Mouse (Mus musculus): Measurements from ENCODE around the gene Itpkb. TPM values are rescaled to one million over a fixed set of nuclear protein-coding genes. Genes with fewer than 3 reads are reported as not detected.

Itpkb gene
- total and polyA plus RNA-seq, 3 experiments: 4.2 to 14.4 (median 10.6) TPM

DNA sequence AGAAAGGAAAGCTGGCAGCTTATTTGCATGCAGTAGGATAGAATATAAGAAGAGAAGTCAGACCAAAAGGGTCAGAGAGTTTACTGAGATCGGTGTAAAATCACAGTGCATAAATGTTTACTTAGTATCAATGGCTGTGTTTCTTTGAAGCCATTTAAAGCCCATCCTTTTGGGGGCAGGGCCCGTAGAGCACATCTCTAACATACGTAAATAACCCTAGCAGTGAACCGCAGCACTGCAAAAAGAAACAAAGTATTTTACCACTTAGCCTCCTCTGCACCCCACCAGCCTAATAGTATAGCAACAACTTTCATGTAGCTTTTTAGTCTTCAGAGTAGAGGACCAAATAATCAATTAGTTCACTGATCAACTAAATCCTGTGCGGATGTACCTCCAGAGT, 67.4 kb downstream of the Itpkb start:
- Histone ChIP-seq H3K27me3 (replicated peaks) (no peaks in the 10 kb centered on the region), H3K27ac (ENCODE audit: insufficient read depth, low read depth) (no peak overlapping the region), H3K9ac (ENCODE audit: insufficient read depth, low read depth) (no peak overlapping the region), H3K36me3 (replicated peaks in 1 of 2; ENCODE audit: control insufficient read depth in 1 of 2, insufficient read depth in 1 of 2, low read length in 1 of 2) (peaks cover 3 to 21% of the 10 kb centered on the region in 2 experiments), H3K4me2 (ENCODE audit: insufficient read depth, low read depth, poor library complexity, severe bottlenecking) (no peak overlapping the region), H3K4me1 (ENCODE audit: control insufficient read depth in 1 of 2, insufficient read depth in 2 of 2) (peaks cover 23 to 100% of the 10 kb centered on the region in 2 experiments), H3K4me3 (replicated peaks in 1 of 3; ENCODE audit: low read depth in 2 of 3, low read length in 2 of 3, poor library complexity in 1 of 3) (no peak overlapping the region), H3K79me2 (replicated peaks; ENCODE audit: control insufficient read depth, extremely low read depth, insufficient read depth, poor library complexity, severe bottlenecking) (no peaks in the 10 kb centered on the region; the same call in 1 of the 2 replicates), H3K9me3 (replicated peaks; ENCODE audit: low read length) (no peaks in the 10 kb centered on the region)
- in situ Hi-C loops (cut with MboI; ENCODE audit: low pct_ligation_motif_present, low pct_unique_long_range_greater_than_20kb, low sequenced_read_pairs): no loop called here
- TF ChIP-seq CHD1 (IDR thresholded peaks at IDR 0.05; ENCODE audit: low read depth, low read length) (no peak), E2F4 (IDR thresholded peaks at IDR 0.05; ENCODE audit: insufficient replicate concordance, low read depth, low read length) (no peak), ZNF384 (IDR thresholded peaks at IDR 0.05; ENCODE audit: low read depth, low read length) (no peak), ETS1 (conservative IDR thresholded peaks at IDR 0.05; ENCODE audit: low read depth, low read length) (no peak), NRF1 (IDR thresholded peaks at IDR 0.05; ENCODE audit: low read depth, low read length) (no peak), ZKSCAN1 (IDR thresholded peaks at IDR 0.05; ENCODE audit: borderline replicate concordance, low read depth, low read length) (no peak), IRF4 (IDR thresholded peaks at IDR 0.05; ENCODE audit: low read depth, low read length) (no peak), USF1 (IDR thresholded peaks at IDR 0.05; ENCODE audit: low read depth, low read length) (no peak), SMC3 (IDR thresholded peaks at IDR 0.05; ENCODE audit: low read depth, low read length) (no peak), MAZ (IDR thresholded peaks at IDR 0.05; ENCODE audit: low read depth, low read length) (no peak), ZC3H11A (IDR thresholded peaks at IDR 0.05; ENCODE audit: low read depth, low read length) (no peak), GABPA (IDR thresholded peaks at IDR 0.05; ENCODE audit: insufficient replicate concordance, low read depth, low read length) (no peak), RCOR1 (conservative IDR thresholded peaks at IDR 0.05; ENCODE audit: low read depth, low read length) (no peak), TCF12 (IDR thresholded peaks at IDR 0.05; ENCODE audit: low read depth, low read length) (no peak), NELFE (IDR thresholded peaks at IDR 0.05; ENCODE audit: low read depth, low read length) (no peak), RAD21 (IDR thresholded peaks at IDR 0.05; ENCODE audit: low read depth, low read length) (no peak), HCFC1 (IDR thresholded peaks at IDR 0.05; ENCODE audit: low read depth, low read length) (no peak), SIN3A (IDR thresholded peaks at IDR 0.05; ENCODE audit: low read length) (no peak), POLR2A (IDR thresholded peaks at IDR 0.05; ENCODE audit: low read depth, low read length) (no peak)
- dilution Hi-C loops (cut with MboI; ENCODE audit: extremely low pct_ligation_motif_present, extremely low pct_unique_long_range_greater_than_20kb, low sequenced_read_pairs): no loop called here
- no peak for DNase-seq (ENCODE audit: extremely low read depth)

DNA sequence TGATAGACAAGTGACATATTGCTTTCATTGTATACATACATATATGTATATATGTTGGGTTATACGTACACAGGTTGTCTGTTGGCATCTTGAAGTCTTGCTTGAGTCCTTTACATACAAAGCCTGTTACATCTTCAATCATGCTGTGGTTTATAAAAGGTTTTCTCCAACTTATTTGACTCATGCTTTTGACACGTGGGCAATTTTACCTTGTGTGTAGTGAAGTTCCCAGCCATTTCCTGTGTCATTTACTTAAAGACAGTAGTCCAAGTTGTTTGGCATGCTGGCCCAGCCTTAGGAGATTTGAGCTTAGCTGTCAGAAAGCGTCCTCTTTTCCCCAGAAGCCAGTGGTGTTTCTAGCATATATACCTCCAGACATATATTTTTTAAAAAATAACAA, 68.2 kb downstream of the Itpkb start:
- Histone ChIP-seq H3K79me2 (replicated peaks; ENCODE audit: control insufficient read depth, extremely low read depth, insufficient read depth, poor library complexity, severe bottlenecking) (no peaks in the 10 kb centered on the region; the same call in 1 of the 2 replicates), H3K36me3 (replicated peaks in 1 of 2; ENCODE audit: control insufficient read depth in 1 of 2, insufficient read depth in 1 of 2, low read length in 1 of 2) (peaks cover 3 to 21% of the 10 kb centered on the region in 2 experiments), H3K27ac (ENCODE audit: insufficient read depth, low read depth) (no peak overlapping the region), H3K4me2 (ENCODE audit: insufficient read depth, low read depth, poor library complexity, severe bottlenecking) (no peak overlapping the region), H3K9ac (ENCODE audit: insufficient read depth, low read depth) (no peak overlapping the region), H3K9me3 (replicated peaks; ENCODE audit: low read length) (no peaks in the 10 kb centered on the region), H3K4me3 (replicated peaks in 1 of 3; ENCODE audit: low read depth in 2 of 3, low read length in 2 of 3, poor library complexity in 1 of 3) (no peak overlapping the region), H3K27me3 (replicated peaks) (no peaks in the 10 kb centered on the region), H3K4me1 (ENCODE audit: control insufficient read depth in 1 of 2, insufficient read depth in 2 of 2) (peaks cover 17 to 100% of the 10 kb centered on the region in 2 experiments)
- DNase-seq (ENCODE audit: extremely low read depth): no peak
- TF ChIP-seq MAX (IDR thresholded peaks at IDR 0.05; ENCODE audit: low read length) (no peak), MXI1 (IDR thresholded peaks at IDR 0.05; ENCODE audit: low read depth, low read length) (no peak), SMC3 (IDR thresholded peaks at IDR 0.05; ENCODE audit: low read depth, low read length) (no peak), POLR2AphosphoS2 (IDR thresholded peaks at IDR 0.05; ENCODE audit: low read depth, low read length) (no peak), NELFE (IDR thresholded peaks at IDR 0.05; ENCODE audit: low read depth, low read length) (no peak), POLR2A (IDR thresholded peaks at IDR 0.05; ENCODE audit: low read depth, low read length) (no peak), ETS1 (conservative IDR thresholded peaks at IDR 0.05; ENCODE audit: low read depth, low read length) (no peak), E2F4 (IDR thresholded peaks at IDR 0.05; ENCODE audit: insufficient replicate concordance, low read depth, low read length) (no peak), ZC3H11A (IDR thresholded peaks at IDR 0.05; ENCODE audit: low read depth, low read length) (no peak), KAT2A (IDR thresholded peaks at IDR 0.05; ENCODE audit: insufficient replicate concordance, low read length) (no peak), MAZ (IDR thresholded peaks at IDR 0.05; ENCODE audit: low read depth, low read length) (no peak), UBTF (IDR thresholded peaks at IDR 0.05; ENCODE audit: low read depth, low read length) (no peak), ZNF384 (IDR thresholded peaks at IDR 0.05; ENCODE audit: low read depth, low read length) (no peak), GABPA (IDR thresholded peaks at IDR 0.05; ENCODE audit: insufficient replicate concordance, low read depth, low read length) (no peak), ELF1 (IDR thresholded peaks at IDR 0.05; ENCODE audit: low read depth, low read length) (no peak), CHD1 (IDR thresholded peaks at IDR 0.05; ENCODE audit: low read depth, low read length) (no peak), TCF12 (IDR thresholded peaks at IDR 0.05; ENCODE audit: low read depth, low read length) (no peak)
- dilution Hi-C loops (cut with MboI; ENCODE audit: extremely low pct_ligation_motif_present, extremely low pct_unique_long_range_greater_than_20kb, low sequenced_read_pairs) (no loop called here), in situ Hi-C loops (cut with MboI; ENCODE audit: low pct_ligation_motif_present, low pct_unique_long_range_greater_than_20kb, low sequenced_read_pairs) (no loop called here)

Measured in CH12.LX (cell line).